Mouse (Mus musculus): ENCODE results near the gene Pik3r3. TPM values are rescaled to one million over a fixed set of nuclear protein-coding genes. Genes with fewer than 3 reads are reported as not detected.
A peak's percentile ranks its signal among the peaks of the same experiment; 100 is the strongest.

Gene Pik3r3
- 17.2 and 22.7 TPM in 2 replicates for polyA plus RNA-seq (2016; fragmentation: Nextera tagmentation; extraction: Ambion mirVana)

- H3K4me3 ChIP-seq, result peak within 1 kb of the TSS; percentile 79
- DNase-seq (ENCODE audit: low spot score), result peak; percentile 100
- under 1% methylated on average over 53 of the region's 53 CpGs for WGBS
- no peaks in the 10 kb centered on the region for H3K27me3 ChIP-seq (ENCODE audit: insufficient read depth, poor library complexity, severe bottlenecking)
- H3K4me1 ChIP-seq, result peaks cover 16% of the 10 kb centered on the region; the same call in 1 of the 2 replicates
- no peaks in the 10 kb centered on the region for H3K9me3 ChIP-seq
- peak within 1 kb of the TSS; percentile 99 for H3K27ac ChIP-seq
- H3K36me3 ChIP-seq, result no peaks in the 10 kb centered on the region
Observed at GRCm38 (mm10) chr4:116221140-116221851, at the start of gene Pik3r3. Pik3r3 (plus strand) TSS chr4:116221618.

GRCm38 (mm10) chr4:116173072-116173471 is 48.3 kb upstream of the Pik3r3 start, which contains the start of the genes 1700042G07Rik and Gm49337:
1700042G07Rik (plus strand) TSS chr4:116173372.
Gm49337 (plus strand) TSS chr4:116173384.
- Histone ChIP-seq H3K36me3 (no peaks in the 10 kb centered on the region), H3K27me3 (ENCODE audit: insufficient read depth, poor library complexity, severe bottlenecking) (no peaks in the 10 kb centered on the region), H3K27ac (peak within 1 kb of the TSS; percentile 87), H3K4me1 (peaks cover 46% of the 10 kb centered on the region), H3K4me3 (no peak within 1 kb of the TSS), H3K9me3 (no peaks in the 10 kb centered on the region)
- 87% methylated on average over 6 of the region's 6 CpGs for WGBS
- DNase-seq (ENCODE audit: low spot score), result no peak

DNA sequence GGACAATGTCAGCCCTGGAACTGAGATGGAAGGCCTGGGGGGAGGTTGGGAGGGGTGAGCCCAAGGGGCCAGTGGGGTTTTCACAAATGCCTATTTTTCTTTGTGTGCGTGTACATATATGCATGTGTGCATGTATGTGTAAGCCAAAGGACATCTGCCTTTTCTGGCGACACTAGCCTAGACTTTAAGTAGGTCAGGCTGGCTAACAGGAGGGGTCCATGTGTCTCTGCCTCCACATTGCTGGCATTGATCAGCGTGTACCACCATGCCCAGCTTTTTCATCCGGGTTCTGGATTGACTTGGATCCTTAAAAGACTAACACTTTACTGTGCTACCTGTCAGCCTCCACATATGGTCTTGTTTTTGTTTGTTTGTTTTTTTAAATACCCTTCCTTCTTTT is 47.7 kb upstream of the Pik3r3 start:
- DNase-seq (ENCODE audit: low spot score), result no peak
- Histone ChIP-seq H3K27me3 (ENCODE audit: insufficient read depth, poor library complexity, severe bottlenecking) (no peaks in the 10 kb centered on the region), H3K27ac (peak overlapping the region; percentile 87), H3K4me3 (no peak overlapping the region), H3K4me1 (peaks cover 46% of the 10 kb centered on the region), H3K36me3 (no peaks in the 10 kb centered on the region), H3K9me3 (no peaks in the 10 kb centered on the region)
- 87% methylated on average over 4 of the region's 4 CpGs for WGBS

DNA sequence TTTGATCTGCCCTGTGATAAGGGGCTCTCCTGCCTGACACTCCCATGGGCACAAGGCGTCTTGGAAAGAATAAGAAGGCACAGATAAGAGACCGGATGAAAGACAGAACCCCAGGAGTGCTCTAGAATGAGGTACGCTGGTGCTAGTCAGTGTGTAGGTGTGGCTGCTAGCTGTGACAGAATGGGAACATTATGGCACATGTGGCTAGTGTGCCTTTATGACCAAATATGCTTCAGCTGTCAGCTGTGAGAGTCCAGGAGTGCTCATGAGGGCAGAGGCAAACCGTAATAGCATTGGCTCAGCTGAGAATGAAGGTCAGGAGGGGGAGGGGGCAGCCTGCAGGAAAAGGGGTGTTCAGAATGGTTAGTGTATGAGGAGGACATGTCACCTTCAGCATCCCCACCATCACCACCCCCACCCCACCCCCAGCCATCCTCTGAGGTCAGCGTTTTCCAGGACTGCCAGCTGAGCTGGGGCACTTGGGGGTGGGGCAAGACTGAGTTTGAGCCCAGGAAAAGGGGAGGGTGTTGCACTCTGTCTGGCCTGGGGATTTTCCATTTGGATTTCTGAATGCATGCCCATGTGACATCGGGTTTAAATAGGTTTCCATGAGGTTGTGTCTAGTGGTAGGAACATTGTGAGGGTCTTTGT is 46.8 kb upstream of the Pik3r3 start:
- H3K9me3 ChIP-seq, result no peaks in the 10 kb centered on the region
- no peaks in the 10 kb centered on the region for H3K27me3 ChIP-seq (ENCODE audit: insufficient read depth, poor library complexity, severe bottlenecking)
- peak overlapping the region; percentile 87 for H3K27ac ChIP-seq
- H3K4me1 ChIP-seq, result peaks cover 46% of the 10 kb centered on the region
- no peak overlapping the region for H3K4me3 ChIP-seq
- 27% methylated on average over 6 of the region's 6 CpGs for WGBS
- no peak for DNase-seq (ENCODE audit: low spot score)
- H3K36me3 ChIP-seq, result no peaks in the 10 kb centered on the region

DNA sequence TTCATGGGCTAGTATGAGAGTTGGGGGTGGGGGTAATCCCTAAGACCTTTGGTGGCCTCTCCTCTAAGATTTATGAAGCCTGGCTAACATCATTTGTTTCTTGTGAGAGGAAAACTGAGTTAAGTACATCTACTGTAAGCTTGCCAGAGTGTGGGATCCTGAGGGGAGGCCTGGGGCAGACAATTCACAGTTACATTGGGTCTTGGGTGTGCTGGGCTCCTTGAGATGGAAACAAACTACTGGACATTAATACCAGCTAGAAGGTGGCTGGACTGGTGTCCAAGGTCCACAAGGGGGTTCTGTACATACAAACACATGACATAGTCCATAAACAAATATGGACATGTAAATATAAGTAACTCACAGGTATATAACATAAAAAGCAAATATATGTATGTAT is 46.3 kb upstream of the Pik3r3 start:
- no peak for DNase-seq (ENCODE audit: low spot score)
- no peaks in the 10 kb centered on the region for H3K9me3 ChIP-seq
- H3K4me1 ChIP-seq, result peaks cover 46% of the 10 kb centered on the region
- H3K36me3 ChIP-seq, result no peaks in the 10 kb centered on the region
- H3K4me3 ChIP-seq, result no peak overlapping the region
- no peaks in the 10 kb centered on the region for H3K27me3 ChIP-seq (ENCODE audit: insufficient read depth, poor library complexity, severe bottlenecking)
- peak overlapping the region; percentile 87 for H3K27ac ChIP-seq

DNA sequence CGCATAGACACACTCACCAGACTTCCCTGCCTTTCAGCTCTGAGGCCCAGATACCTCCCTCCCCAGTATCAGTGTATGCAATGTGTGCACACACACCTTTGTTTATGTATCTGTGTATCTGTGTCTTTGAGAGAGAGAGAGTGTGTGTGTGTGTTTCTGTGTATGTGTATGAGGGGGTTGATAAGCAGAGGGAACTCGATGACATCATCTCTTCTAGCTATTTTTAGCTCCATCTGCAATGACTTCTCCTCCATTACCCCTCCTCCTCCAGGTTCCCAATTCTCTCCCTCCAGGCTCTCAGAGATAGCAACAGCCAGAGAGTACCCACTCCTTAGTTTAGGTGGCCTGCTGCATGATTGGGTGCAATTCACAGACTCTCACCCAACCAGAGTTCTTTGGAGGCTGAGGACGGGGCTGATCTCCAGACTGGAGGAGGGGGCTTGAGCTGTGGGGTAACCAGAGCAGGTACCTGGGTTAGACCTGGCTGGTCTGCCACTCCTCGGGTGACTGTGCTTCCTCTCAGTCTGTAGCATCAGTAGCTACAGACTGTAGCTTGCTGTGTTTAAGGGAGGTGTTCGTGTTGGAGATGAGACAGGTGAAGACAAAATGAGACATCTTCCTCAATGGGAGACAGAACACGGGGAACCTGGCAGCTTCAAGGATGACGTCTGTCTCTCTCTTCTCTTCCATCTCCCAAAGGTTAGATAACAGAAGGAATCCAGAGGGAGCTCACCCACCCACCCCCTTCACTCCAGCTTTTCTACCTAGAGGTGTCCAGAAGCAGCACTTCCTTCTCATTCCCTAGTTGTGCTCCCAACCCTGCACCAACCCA is 45.5 kb upstream of the Pik3r3 start:
- H3K27ac ChIP-seq, result peak overlapping the region; percentile 87
- no peaks in the 10 kb centered on the region for H3K27me3 ChIP-seq (ENCODE audit: insufficient read depth, poor library complexity, severe bottlenecking)
- WGBS, result 41% methylated on average over 7 of the region's 7 CpGs
- peak overlapping the region; percentile 46 for H3K4me3 ChIP-seq
- DNase-seq (ENCODE audit: low spot score), result peak; percentile 82
- H3K36me3 ChIP-seq, result no peaks in the 10 kb centered on the region
- H3K4me1 ChIP-seq, result peaks cover 46% of the 10 kb centered on the region
- H3K9me3 ChIP-seq, result no peaks in the 10 kb centered on the region

DNA sequence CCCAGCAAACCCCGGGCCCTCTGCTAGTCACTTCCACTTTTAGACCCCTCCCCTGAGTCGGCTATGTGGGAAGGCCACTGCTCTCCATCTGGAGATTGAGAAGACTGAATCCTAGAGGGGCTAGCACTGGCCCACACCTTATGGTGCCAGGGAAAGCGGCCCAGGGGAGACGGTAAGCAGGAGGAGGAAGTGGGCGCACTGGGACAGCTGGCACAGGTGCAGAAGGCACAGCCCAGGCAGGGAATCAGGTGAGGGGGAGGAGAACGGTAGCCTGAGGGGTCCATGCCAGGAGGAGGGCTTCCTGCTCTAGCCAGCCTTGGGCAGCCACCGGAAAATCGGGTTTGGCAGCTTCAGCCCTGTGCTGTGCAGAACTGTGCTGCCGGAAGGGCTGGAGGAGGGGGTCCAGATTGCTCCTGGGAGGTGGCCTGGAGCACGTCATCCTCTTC is 44.9 kb upstream of the Pik3r3 start:
- WGBS, result 18% methylated on average over 10 of the region's 10 CpGs
- no peaks in the 10 kb centered on the region for H3K27me3 ChIP-seq (ENCODE audit: insufficient read depth, poor library complexity, severe bottlenecking)
- H3K9me3 ChIP-seq, result no peaks in the 10 kb centered on the region
- DNase-seq (ENCODE audit: low spot score), result no peak
- no peaks in the 10 kb centered on the region for H3K36me3 ChIP-seq
- peak overlapping the region; percentile 46 for H3K4me3 ChIP-seq
- peaks cover 46% of the 10 kb centered on the region for H3K4me1 ChIP-seq
- H3K27ac ChIP-seq, result peak overlapping the region; percentile 87

- WGBS, result 23% methylated on average over 5 of the region's 5 CpGs
Observed at GRCm38 (mm10) chr4:116177140-116177539, 44.3 kb upstream of the Pik3r3 start.

DNA sequence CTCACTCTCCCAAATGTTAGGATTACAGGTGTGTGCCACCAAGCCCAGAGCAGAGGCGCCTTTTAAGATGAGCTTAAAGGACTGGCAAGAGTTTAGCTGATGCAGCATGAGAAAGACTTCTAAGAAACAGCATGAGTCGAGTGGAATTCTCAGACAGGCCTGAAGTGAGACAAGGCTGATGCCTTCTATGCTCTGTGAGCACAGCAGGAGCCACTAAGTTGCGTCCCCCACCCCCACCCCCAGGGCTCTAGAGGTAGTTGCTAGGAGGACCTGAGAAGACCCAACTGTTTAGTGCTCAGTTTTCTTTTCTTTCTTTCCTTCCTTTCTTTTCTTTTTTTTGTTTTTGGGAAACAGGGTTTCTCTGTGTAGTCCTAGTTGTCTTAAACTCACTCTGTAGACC is 39.3 kb upstream of the Pik3r3 start:
- Histone ChIP-seq H3K27me3 (ENCODE audit: insufficient read depth, poor library complexity, severe bottlenecking) (no peaks in the 10 kb centered on the region), H3K36me3 (no peaks in the 10 kb centered on the region), H3K27ac (peak overlapping the region; percentile 87; the same call in 1 of the 2 replicates), H3K9me3 (no peaks in the 10 kb centered on the region), H3K4me3 (no peak overlapping the region), H3K4me1 (peaks cover 29% of the 10 kb centered on the region)
- 44% methylated on average over 3 of the region's 3 CpGs for WGBS
- no peak for DNase-seq (ENCODE audit: low spot score)

More at GRCm38 (mm10) chr4:116177140-116177539, 44.3 kb upstream of the Pik3r3 start:
- DNase-seq (ENCODE audit: low spot score), result no peak
- peak overlapping the region; percentile 87 for H3K27ac ChIP-seq
- H3K27me3 ChIP-seq (ENCODE audit: insufficient read depth, poor library complexity, severe bottlenecking), result no peaks in the 10 kb centered on the region
- peak overlapping the region; percentile 46; the same call in 1 of the 2 replicates for H3K4me3 ChIP-seq
- no peaks in the 10 kb centered on the region for H3K36me3 ChIP-seq
- no peaks in the 10 kb centered on the region for H3K9me3 ChIP-seq
- H3K4me1 ChIP-seq, result peaks cover 51% of the 10 kb centered on the region

DNA sequence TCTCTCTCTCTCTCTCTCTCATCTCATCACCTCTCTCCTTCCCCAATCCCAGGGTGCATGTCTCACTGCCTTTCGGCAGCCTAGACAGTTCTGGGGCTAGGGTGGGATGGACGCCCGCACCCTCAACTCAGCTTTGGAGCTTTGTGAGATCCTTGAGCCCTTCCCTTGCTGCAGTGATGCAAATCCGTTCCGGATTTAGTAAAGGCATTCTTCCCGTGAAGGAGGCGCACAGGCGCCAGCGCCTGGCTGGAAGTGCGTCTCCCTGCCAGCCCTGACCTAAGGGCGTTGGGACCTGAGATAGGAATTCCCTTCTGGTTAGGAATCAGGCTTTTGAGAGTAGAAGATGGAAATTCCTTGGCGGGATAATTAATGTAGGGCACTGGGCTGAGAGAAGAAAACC is 38.7 kb upstream of the Pik3r3 start:
- H3K4me3 ChIP-seq, result peak overlapping the region; percentile 55
- H3K36me3 ChIP-seq, result no peaks in the 10 kb centered on the region
- H3K27ac ChIP-seq, result peak overlapping the region; percentile 87
- 2% methylated on average over 12 of the region's 12 CpGs for whole genome bisulfite sequencing
- no peaks in the 10 kb centered on the region for H3K27me3 ChIP-seq (ENCODE audit: insufficient read depth, poor library complexity, severe bottlenecking)
- H3K9me3 ChIP-seq, result no peaks in the 10 kb centered on the region
- DNase-seq (ENCODE audit: low spot score), result no peak
- peaks cover 24% of the 10 kb centered on the region for H3K4me1 ChIP-seq

- Histone ChIP-seq H3K27ac (no peak overlapping the region), H3K4me1 (peaks cover 21% of the 10 kb centered on the region), H3K4me3 (no peak overlapping the region), H3K9me3 (no peaks in the 10 kb centered on the region), H3K27me3 (ENCODE audit: insufficient read depth, poor library complexity, severe bottlenecking) (no peaks in the 10 kb centered on the region), H3K36me3 (no peaks in the 10 kb centered on the region)
- 80% methylated on average over 4 of the region's 4 CpGs for WGBS
- DNase-seq (ENCODE audit: low spot score), result no peak
Observed at GRCm38 (mm10) chr4:116185083-116185482, 36.3 kb upstream of the Pik3r3 start.

DNA sequence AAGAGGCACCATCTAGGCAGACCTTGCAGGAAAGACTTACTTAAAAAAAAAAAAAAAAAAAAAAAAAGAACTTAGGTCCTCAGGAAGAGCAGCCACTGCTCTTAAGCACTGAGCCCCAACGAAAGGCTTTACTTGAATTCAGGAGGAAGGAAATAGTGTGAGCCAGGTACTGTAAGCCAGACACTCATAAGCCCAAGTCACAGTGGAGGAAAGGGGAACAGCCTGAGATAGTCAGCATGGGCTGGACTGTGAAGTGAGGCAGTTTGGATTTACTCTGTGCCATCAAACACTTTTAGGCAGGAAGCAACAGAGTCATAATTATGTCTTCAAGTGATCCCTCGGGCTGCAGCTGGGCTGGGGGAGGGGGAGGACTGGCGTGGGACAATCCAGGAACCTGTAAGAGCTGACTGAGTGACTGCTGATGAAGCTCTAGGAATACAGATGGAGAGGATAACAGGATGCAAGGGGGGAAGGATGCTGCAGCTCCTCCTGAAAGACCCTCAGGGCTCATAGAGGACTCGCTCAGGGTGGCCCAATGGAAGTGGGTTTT is 29.1 kb upstream of the Pik3r3 start:
- Histone ChIP-seq H3K27ac (no peak overlapping the region), H3K27me3 (ENCODE audit: insufficient read depth, poor library complexity, severe bottlenecking) (no peaks in the 10 kb centered on the region), H3K36me3 (no peaks in the 10 kb centered on the region), H3K4me3 (no peak overlapping the region), H3K9me3 (no peaks in the 10 kb centered on the region), H3K4me1 (peaks cover 13% of the 10 kb centered on the region; the same call in 1 of the 2 replicates)
- DNase-seq (ENCODE audit: low spot score), result no peak
- 49% methylated on average over 4 of the region's 4 CpGs for WGBS
